Mouse (Mus musculus) adrenal gland, adult (tissue): ENCODE measurements around the gene Gm10719.
"Not testable (repeated sequence)": the region's sequence is repeated elsewhere in the genome, so short reads cannot be mapped to it uniquely, and the experiment has no call there.

Experiments
- DNase-seq, 2 experiments: peaks; one replicate each; pipeline ENCODE4 v3.0.0; 2022 to 2023; ENCODE audit warnings: low spot score in 1 of 2; ENCODE audit not compliant: inconsistent age in 2 of 2

Gm10719 gene

DNA sequence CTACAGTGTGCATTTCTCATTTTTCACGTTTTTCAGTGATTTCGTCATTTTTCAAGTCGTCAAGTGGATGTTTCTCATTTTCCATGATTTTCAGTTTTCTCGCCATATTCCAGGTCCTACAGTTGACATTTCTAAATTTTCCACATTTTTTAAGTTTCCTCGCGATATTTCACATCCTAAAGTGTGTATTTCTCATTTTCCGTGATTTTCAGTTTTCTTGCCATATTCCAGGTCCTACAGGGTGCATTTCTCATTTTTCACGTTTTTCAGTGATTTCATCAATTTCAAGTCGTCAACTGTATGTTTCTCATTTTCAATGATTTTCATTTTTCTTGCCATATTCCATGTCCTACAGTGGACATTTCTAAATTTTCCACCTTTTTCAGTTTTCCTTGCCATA is at the start of gene Gm10719:
Gm10719 (plus strand) TSS at position 301 of the 400 bp plus-strand sequence.
- DNase-seq: not testable (repeated sequence)

- peak; percentile 11 to 80 for DNase-seq
These were observed 16.7 kb upstream of the Gm10719 start, which contains the start of gene Gm10722 for GRCm38 (mm10) chr9:3000445-3000972. TSS of gene Gm10722 (plus strand) at chr9:3000922.

GRCm38 (mm10) chr9:3001006-3001405 is 16.2 kb upstream of the Gm10719 start:
- DNase-seq: peak; percentile 19 to 75

GRCm38 (mm10) chr9:3001948-3002659 is 15.1 kb upstream of the Gm10719 start:
- DNase-seq: peak; percentile 93 to 100

DNA sequence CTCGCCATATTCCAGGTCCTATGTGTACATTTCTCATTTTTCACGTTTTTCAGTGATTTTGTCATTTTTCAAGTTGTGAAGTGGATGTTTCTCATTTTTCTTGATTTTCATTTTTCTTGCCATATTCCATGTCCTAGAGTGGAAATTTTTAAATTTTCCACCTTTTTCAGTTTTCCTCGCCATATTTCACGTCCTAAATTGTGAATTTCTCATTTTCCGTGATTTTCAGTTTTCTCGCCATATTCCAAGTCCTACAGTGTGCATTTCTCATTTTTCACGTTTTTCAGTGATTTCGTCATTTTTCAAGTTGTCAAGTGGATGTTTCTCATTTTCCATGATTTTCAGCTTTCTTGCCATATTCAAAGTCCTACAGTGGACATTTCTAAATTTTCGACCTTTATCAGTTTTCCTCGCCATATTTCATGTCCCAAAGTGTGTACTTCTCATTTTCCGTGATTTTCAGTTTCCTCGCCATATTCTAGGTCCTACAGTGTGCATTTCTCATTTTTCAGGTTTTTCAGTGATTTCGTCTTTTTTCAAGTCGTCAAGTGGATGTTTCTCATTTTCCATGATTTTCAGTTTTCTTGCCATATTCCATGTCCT is 14.3 kb upstream of the Gm10719 start, which contains the start of gene Gm11168:
Gm11168 (plus strand) TSS at position 553 of the 603 bp plus-strand sequence.
- DNase-seq: peak in 1 of 2 experiments; percentile 4

- DNase-seq: not testable (repeated sequence)
These were observed 11.0 kb upstream of the Gm10719 start for GRCm38 (mm10) chr9:3006179-3006578.

GRCm38 (mm10) chr9:3006636-3007035 is 10.6 kb upstream of the Gm10719 start:
- DNase-seq: peak; percentile 93 to 100

GRCm38 (mm10) chr9:3007272-3007671 is 9.9 kb upstream of the Gm10719 start:
- not testable (repeated sequence) for DNase-seq

GRCm38 (mm10) chr9:3009331-3009730 is 7.9 kb upstream of the Gm10719 start:
- DNase-seq: not testable (repeated sequence)

DNA sequence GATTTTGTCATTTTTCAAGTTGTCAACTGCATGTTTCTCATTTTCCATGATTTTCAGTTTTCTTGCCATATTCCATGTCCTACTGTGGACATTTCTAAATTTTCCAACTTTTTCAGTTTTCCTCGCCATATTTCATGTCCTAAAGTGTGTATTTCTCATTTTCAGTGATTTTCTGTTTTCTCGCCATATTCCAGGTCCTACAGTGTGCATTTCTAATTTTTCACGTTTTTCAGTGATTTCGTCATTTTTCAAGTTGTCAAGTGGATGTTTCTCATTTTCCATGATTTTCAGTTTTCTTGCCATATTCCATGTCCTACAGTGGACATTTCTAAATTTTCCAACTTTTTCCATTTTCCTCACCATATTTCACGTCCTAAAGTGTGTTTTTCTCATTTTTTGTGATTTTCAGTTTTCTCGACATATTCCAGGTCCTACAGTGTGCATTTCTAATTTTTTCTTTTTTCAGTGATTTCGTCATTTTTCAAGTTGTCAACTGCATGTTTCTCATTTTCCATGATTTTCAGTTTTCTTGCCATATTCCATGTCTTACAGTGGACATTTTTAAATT is 5.1 kb upstream of the Gm10719 start:
- DNase-seq: not testable (repeated sequence)

- DNase-seq: not testable (repeated sequence)
These were observed 4.4 kb upstream of the Gm10719 start, which contains the start of gene Gm10721 for GRCm38 (mm10) chr9:3012733-3013279. TSS of gene Gm10721 (plus strand) at chr9:3013140.

GRCm38 (mm10) chr9:3015354-3015753 is 1.9 kb upstream of the Gm10719 start, which contains the start of gene Gm10720:
TSS of gene Gm10720 (plus strand) at chr9:3015654.
- not testable (repeated sequence) for DNase-seq

DNA sequence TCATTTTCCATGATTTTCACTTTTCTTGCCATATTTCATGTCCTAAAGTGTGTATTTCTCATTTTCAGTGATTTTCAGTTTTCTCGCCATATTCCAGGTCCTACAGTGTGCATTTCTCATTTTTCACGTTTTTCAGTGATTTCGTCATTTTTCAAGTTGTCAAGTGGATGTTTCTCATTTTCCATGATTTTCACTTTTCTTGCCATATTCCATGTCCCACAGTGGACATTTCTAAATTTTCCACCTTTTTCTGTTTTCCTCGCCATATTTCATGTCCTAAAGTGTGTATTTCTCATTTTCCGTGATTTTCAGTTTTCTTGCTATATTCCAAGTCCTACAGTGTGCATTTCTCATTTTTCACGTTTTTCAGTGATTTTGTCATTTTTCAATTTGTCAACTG is 1.3 kb upstream of the Gm10719 start:
- DNase-seq: peak in 1 of 2 experiments; percentile 19

GRCm38 (mm10) chr9:3018944-3019343 is 1.7 kb downstream of the Gm10719 start:
- peak; percentile 19 to 79 for DNase-seq

DNA sequence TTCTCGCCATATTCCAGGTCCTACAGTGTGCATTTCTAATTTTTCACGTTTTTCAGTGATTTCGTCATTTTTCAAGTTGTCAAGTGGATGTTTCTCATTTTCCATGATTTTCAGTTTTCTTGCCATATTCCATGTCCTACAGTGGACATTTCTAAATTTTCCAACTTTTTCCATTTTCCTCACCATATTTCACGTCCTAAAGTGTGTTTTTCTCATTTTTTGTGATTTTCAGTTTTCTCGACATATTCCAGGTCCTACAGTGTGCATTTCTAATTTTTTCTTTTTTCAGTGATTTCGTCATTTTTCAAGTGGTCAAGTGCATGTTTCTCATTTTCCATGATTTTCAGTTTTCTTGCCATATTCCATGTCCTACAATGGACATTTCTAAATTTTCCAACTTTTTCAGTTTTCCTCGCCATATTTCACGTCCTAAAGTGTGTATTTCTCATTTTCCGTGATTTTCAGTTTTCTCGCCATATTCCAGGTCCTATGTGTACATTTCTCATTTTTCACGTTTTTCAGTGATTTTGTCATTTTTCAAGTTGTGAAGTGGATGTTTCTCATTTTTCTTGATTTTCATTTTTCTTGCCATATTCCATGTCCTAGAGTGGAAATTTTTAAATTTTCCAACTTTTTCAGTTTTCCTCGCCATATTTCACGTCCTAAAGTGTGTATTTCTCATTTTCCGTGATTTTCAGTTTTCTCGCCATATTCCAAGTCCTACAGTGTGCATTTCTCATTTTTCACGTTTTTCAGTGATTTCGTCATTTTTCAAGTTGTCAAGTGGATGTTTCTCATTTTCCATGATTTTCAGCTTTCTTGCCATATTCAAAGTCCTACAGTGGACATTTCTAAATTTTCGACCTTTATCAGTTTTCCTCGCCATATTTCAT is 2.9 kb downstream of the Gm10719 start:
- peak; percentile 58 to 80 for DNase-seq

- peak; percentile 65 to 94 for DNase-seq
These were observed 5.3 kb downstream of the Gm10719 start for GRCm38 (mm10) chr9:3022316-3023008.

DNA sequence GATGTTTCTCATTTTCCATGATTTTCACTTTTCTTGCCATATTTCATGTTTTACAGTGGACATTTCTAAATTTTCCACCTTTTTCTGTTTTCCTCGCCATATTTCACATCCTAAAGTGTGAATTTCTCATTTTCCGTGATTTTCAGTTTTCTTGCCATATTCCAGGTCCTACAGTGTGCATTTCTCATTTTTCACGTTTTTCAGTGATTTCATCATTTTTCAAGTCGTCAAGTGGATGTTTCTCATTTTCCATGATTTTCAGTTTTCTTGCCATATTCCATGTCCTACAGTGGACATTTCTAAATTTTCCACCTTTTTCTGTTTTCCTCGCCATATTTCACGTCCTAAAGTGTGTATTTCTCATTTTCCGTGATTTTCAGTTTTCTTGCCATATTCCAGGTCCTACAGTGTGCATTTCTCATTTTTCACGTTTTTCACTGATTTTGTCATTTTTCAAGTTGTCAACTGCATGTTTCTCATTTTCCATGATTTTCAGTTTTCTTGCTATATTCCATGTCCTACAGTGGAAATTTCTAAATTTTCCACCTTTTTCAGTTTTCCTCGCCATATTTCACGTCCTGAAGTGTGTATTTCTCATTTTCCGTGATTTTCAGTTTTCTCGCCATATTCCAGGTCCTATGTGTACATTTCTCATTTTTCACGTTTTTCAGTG is 6.2 kb downstream of the Gm10719 start, which contains the start of gene Gm10718:
Gm10718 (plus strand) TSS at position 236 of the 673 bp plus-strand sequence.
- peak; percentile 33 to 88 for DNase-seq

GRCm38 (mm10) chr9:3023985-3024648 is 6.9 kb downstream of the Gm10719 start:
- peak; percentile 96 to 100 for DNase-seq
